Mouse (Mus musculus) hindbrain, postnatal 0 days (tissue): ENCODE results near the gene Ogdh. TPM values are rescaled to one million over a fixed set of nuclear protein-coding genes. Genes with fewer than 3 reads are reported as not detected.
A peak's percentile ranks its signal among the peaks of the same experiment; 100 is the strongest.

Experiments
- ATAC-seq: fragments of 200-750 bp; cut with Nextera tagmentation; 2 replicates; pipeline ENCODE4 v1.8.0; 2017; ENCODE audit warnings: mild to moderate bottlenecking, moderate TSS enrichment, moderate library complexity
- DNase-seq: peaks from one replicate; pipeline ENCODE4 v3.0.0-alpha.2; 2015; ENCODE audit warnings: low spot score
- H3K27ac ChIP-seq: fragments of 300-500 bp; sonication (generic); 2 replicates; pipeline ENCODE4 v1.5.1; 2014; ENCODE audit warnings: mild to moderate bottlenecking
- H3K27me3 ChIP-seq: fragments of 300-500 bp; sonication (generic); 2 replicates; pipeline ENCODE4 v1.6.1; 2014; ENCODE audit warnings: low read length, mixed read lengths; ENCODE audit not compliant: insufficient read depth
- H3K36me3 ChIP-seq: fragments of 300-500 bp; sonication (generic); 2 replicates; pipeline ENCODE4 v1.6.1; 2014; ENCODE audit warnings: low read length, mixed read lengths; ENCODE audit not compliant: insufficient read depth
- H3K4me1 ChIP-seq: fragments of 300-500 bp; sonication (generic); 2 replicates; pipeline ENCODE4 v1.6.1; 2014; ENCODE audit warnings: antibody characterized with exemption, low read length, mixed read lengths; ENCODE audit not compliant: insufficient read depth
- H3K4me2 ChIP-seq: fragments of 300-500 bp; sonication (generic); 2 replicates; pipeline ENCODE4 v1.6.1; 2014; ENCODE audit warnings: low read depth, mild to moderate bottlenecking, low read length, moderate library complexity, mixed read lengths
- H3K4me3 ChIP-seq: fragments of 300-500 bp; sonication (generic); 2 replicates; pipeline ENCODE4 v1.5.1; 2014; ENCODE audit warnings: low read length
- H3K9ac ChIP-seq: fragments of 300-500 bp; sonication (generic); replicated peaks from 2 replicates; pipeline ENCODE4 v1.6.1; 2014; ENCODE audit warnings: mild to moderate bottlenecking, low read length, moderate library complexity, mixed read lengths
- H3K9me3 ChIP-seq: fragments of 300-500 bp; sonication (generic); 2 replicates; pipeline ENCODE4 v1.6.1; 2016; ENCODE audit warnings: low read length, mixed read lengths
- CTCF ChIP-seq: IDR thresholded peaks from 2 replicates; pipeline ENCODE4 v1.5.1; 2016; ENCODE audit warnings: antibody characterized with exemption, control low read depth, low read depth
- WGBS: fragments of 180-500 bp; shearing (Covaris S2); extraction: QIAGEN DNeasy Blood & Tissue Kit; methylation state at CpG from one replicate; pipeline ENCODE4 v1.1.7; 2014; 5-methylcytosine and 5-hydroxymethylcytosine counted together
- polyA plus RNA-seq: library from polyadenylated mRNA; unstranded; fragments of >200 nt; fragmentation: Nextera tagmentation; extraction: Ambion mirVana; gene quantifications from 2 replicates; pipeline ENCODE4 v1.2.1, GENCODE M21; 2015
- total RNA-seq: library from RNA; depleted of rRNA; stranded (reverse); fragments of >200 nt; gene quantifications from 2 replicates; pipeline ENCODE4 v1.2.3, GENCODE M21; 2014

Ogdh gene
- total and polyA plus RNA-seq, 2 experiments from 2014 or later = 139 to 151 TPM

DNA sequence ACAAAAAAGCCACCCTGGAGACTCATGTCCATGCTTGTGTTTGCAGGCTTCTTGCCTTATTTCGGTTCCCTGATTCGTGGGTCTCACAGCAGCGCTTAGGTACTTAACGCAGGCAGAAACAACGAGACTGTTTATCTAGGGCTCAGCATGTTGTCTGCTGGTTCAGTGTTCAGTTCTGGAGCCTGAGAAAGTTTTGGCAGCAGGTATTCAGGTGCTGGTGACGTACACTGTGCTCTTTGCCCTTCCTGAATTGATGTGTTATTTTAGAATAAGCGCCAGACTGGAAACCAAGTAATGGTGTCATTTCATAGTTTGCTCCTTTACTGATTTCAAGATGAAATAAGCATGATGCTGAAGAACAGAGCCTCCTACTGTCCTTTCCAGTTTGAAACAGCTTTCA, 42.0 kb downstream of the Ogdh start:
- 85% methylated on average over 7 of the region's 7 CpGs for WGBS
- H3K4me3 ChIP-seq = no peak overlapping the region
- no peaks in the 10 kb centered on the region for H3K4me1 ChIP-seq
- DNase-seq (no peak), ATAC-seq (no peak)
- H3K9me3 ChIP-seq = no peaks in the 10 kb centered on the region
- H3K36me3 ChIP-seq = peaks cover 13% of the 10 kb centered on the region; the same call in 1 of the 2 replicates
- H3K4me2 ChIP-seq = no peak overlapping the region
- H3K27ac ChIP-seq = no peak overlapping the region
- H3K9ac ChIP-seq = no peak overlapping the region
- no peak for TF ChIP-seq CTCF
- H3K27me3 ChIP-seq = no peaks in the 10 kb centered on the region

DNA sequence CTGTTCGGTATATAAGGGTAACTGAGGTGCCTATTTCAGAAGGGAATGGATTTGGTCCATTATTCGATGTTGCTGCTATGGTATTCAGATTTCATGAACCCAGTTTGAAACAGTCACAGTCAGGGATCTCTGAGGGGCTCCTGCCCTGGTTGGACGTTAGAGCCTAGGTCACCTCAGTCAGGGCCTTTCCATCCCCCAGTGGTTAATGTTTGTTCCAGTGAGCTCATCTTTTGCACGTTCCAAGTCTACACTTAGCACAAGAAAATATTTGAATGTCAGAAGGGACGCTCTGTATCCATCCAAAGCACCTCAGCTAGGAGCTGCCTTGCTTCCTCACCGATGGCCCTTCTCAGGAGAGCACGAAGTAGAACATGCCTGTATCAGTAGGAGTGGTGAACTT, 43.9 kb downstream of the Ogdh start:
- Histone ChIP-seq H3K9me3 (no peaks in the 10 kb centered on the region), H3K4me1 (no peaks in the 10 kb centered on the region), H3K4me2 (no peak overlapping the region), H3K4me3 (no peak overlapping the region), H3K27me3 (no peaks in the 10 kb centered on the region), H3K27ac (no peak overlapping the region), H3K36me3 (peaks cover 20% of the 10 kb centered on the region; the same call in 1 of the 2 replicates), H3K9ac (no peak overlapping the region)
- WGBS = 94% methylated on average over 7 of the region's 7 CpGs
- TF ChIP-seq CTCF = no peak
- DNase-seq (no peak), ATAC-seq (no peak)

- H3K4me2 ChIP-seq = no peak overlapping the region
- H3K4me3 ChIP-seq = no peak overlapping the region
- no peaks in the 10 kb centered on the region for H3K4me1 ChIP-seq
- no peak for ATAC-seq
- H3K27ac ChIP-seq = no peak overlapping the region
- no peak overlapping the region for H3K9ac ChIP-seq
- 83% methylated on average over 4 of the region's 4 CpGs for WGBS
- peaks cover 31% of the 10 kb centered on the region for H3K36me3 ChIP-seq
- no peaks in the 10 kb centered on the region for H3K27me3 ChIP-seq
- no peak for TF ChIP-seq CTCF
- DNase-seq = no peak
- H3K9me3 ChIP-seq = no peaks in the 10 kb centered on the region
Observed at GRCm38 (mm10) chr11:6336689-6337088, 45.3 kb downstream of the Ogdh start.

- DNase-seq = no peak
- Histone ChIP-seq H3K4me2 (no peak overlapping the region), H3K36me3 (peaks cover 82% of the 10 kb centered on the region), H3K9me3 (no peaks in the 10 kb centered on the region), H3K4me3 (no peak overlapping the region), H3K27ac (no peak overlapping the region), H3K27me3 (no peaks in the 10 kb centered on the region), H3K9ac (no peak overlapping the region), H3K4me1 (no peaks in the 10 kb centered on the region)
- no peak for TF ChIP-seq CTCF
- ATAC-seq = no peak
- WGBS = 96% methylated on average over 4 of the region's 4 CpGs
Observed at GRCm38 (mm10) chr11:6345956-6346355, 54.5 kb downstream of the Ogdh start.

DNA sequence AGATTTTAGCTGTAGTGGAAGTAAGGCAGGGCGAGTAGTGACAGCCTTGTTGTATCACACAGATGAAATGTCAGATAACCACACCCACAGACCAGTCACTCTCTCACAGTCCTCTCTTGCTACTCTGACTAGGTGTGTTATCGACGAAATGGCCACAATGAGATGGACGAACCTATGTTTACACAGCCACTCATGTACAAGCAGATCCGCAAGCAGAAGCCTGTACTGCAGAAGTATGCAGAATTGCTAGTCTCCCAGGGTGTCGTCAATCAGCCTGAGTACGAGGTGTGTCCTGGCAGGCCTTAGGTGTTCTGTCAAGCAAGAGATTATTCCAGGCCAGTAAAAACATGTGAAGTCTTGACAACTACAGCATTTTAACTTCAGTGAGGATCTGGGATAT, 55.5 kb downstream of the Ogdh start:
- H3K36me3 ChIP-seq = peaks cover 75% of the 10 kb centered on the region
- H3K27me3 ChIP-seq = no peaks in the 10 kb centered on the region
- H3K9me3 ChIP-seq = no peaks in the 10 kb centered on the region
- H3K4me2 ChIP-seq = no peak overlapping the region
- H3K9ac ChIP-seq = no peak overlapping the region
- H3K27ac ChIP-seq = no peak overlapping the region
- H3K4me1 ChIP-seq = no peaks in the 10 kb centered on the region
- H3K4me3 ChIP-seq = no peak overlapping the region
- no peak for ATAC-seq
- TF ChIP-seq CTCF = no peak
- 96% methylated on average over 7 of the region's 7 CpGs for WGBS
- DNase-seq = no peak

GRCm38 (mm10) chr11:6348681-6349200, 57.3 kb downstream of the Ogdh start:
- Histone ChIP-seq H3K9me3 (no peaks in the 10 kb centered on the region), H3K4me2 (no peak overlapping the region), H3K36me3 (peaks cover 67% of the 10 kb centered on the region), H3K27me3 (no peaks in the 10 kb centered on the region), H3K27ac (no peak overlapping the region), H3K4me3 (no peak overlapping the region), H3K4me1 (no peaks in the 10 kb centered on the region), H3K9ac (no peak overlapping the region)
- 75% methylated on average over 11 of the region's 11 CpGs for WGBS
- DNase-seq (peak; percentile 28), ATAC-seq (no peak)
- TF ChIP-seq CTCF = no peak

GRCm38 (mm10) chr11:6349586-6349985, 58.2 kb downstream of the Ogdh start:
- no peak overlapping the region for H3K4me2 ChIP-seq
- no peaks in the 10 kb centered on the region for H3K4me1 ChIP-seq
- WGBS = 93% methylated on average over 5 of the region's 5 CpGs
- H3K4me3 ChIP-seq = no peak overlapping the region
- no peaks in the 10 kb centered on the region for H3K27me3 ChIP-seq
- no peaks in the 10 kb centered on the region for H3K9me3 ChIP-seq
- no peak for ATAC-seq
- no peak for TF ChIP-seq CTCF
- DNase-seq = no peak
- peaks cover 60% of the 10 kb centered on the region for H3K36me3 ChIP-seq
- no peak overlapping the region for H3K9ac ChIP-seq
- no peak overlapping the region for H3K27ac ChIP-seq
